Mouse (Mus musculus): ENCODE results near the gene Scamp2.

Scamp2 gene

DNA sequence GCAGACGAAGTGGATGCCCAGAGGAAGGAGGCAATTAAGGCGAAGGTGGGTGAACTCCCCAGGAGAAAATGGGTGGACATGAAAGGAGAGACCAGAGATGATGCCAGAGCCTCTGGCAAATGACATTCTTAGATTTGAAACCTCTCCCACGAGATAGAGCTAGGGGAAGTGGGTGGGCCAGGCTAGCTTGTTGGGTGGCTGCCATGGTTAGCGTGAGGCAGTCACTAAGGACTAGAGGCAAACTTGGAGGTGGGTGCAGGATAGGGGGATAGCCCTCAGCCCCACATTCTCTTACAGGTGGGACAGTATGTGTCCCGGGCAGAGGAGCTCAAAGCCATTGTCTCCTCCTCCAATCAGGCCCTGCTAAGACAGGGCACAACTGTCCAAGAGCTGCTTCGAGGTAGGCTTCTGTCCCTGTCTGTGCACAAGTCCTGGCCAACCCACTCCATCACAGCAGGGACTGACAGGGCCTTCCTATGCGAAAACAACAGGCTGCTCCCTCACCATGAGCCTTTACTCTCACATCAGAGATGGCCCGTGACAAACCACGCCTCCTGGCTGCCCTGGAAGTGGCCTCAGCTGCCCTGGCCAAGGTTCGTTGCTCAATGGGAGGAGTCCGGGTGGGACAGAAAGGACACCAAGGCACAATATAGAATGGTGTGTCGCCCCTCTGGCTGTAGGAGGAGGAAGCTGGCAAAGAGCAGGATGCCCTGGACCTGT, 32.9 kb downstream of the Scamp2 start:
- no peak for DNase-seq (ENCODE audit: inconsistent age in 2 of 2, low spot score in 1 of 2)

DNA sequence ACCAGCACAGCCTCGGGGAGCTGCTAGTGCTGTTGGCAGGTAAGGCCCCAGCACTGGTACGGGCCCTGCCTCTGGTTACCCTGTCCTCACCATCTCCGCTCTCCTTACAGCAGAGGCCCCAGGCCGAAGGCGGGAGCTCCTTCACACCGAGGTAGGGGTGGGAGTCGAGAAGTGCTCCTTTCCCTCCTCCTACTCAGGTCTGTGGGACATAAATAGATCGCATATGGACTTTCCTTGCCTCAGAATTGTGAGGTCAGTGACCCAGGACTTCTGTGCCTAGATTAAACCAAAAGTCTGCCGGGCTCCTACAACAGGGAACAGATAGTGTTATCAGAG, 33.4 kb downstream of the Scamp2 start:
- no peak for DNase-seq (ENCODE audit: inconsistent age in 2 of 2, low spot score in 1 of 2)

DNA sequence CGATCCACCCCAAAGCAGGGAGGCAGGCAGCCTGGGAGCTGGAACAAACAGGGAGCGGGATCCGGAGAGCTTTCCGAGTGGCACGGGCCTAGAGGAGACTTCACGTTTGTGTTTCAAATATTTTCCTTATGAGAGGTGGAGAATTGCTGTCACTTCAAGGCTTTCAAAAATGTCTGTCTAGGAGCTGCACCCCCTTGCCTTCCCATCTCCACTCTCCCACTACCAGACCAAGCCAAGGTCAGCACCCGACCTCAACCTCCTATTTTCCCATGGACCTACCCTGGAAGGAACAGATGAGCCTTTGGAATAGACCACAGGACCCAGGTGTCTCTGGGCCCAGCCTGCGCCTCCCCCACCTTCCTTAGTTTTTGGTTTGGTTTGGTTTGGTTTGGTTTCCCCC, 36.5 kb downstream of the Scamp2 start:
- DNase-seq (ENCODE audit: inconsistent age in 2 of 2, low spot score in 1 of 2): no peak

DNA sequence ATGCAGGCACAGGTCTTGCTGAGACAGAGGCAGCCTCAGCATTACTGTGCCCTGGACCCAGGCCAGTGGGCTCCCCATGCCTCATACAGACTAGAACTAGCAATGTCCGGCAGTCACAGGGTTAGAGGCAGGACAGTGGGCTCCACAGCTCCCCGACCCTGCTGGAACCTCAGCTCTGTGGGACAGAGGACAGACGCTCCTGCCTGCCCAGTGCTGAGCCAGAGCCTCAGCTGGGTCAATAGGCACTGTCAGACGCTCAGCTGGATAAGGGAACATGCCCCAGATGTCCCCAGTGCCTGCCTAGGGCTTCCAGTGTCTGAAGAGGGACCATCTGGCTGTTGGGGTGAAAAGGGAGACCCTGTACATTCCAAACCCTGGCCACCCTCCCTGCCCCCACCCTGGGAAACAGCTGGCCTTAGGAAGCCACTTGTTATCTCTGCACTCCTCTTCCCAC, 37.2 kb downstream of the Scamp2 start:
- DNase-seq (ENCODE audit: inconsistent age in 2 of 2, low spot score in 1 of 2): no peak

DNA sequence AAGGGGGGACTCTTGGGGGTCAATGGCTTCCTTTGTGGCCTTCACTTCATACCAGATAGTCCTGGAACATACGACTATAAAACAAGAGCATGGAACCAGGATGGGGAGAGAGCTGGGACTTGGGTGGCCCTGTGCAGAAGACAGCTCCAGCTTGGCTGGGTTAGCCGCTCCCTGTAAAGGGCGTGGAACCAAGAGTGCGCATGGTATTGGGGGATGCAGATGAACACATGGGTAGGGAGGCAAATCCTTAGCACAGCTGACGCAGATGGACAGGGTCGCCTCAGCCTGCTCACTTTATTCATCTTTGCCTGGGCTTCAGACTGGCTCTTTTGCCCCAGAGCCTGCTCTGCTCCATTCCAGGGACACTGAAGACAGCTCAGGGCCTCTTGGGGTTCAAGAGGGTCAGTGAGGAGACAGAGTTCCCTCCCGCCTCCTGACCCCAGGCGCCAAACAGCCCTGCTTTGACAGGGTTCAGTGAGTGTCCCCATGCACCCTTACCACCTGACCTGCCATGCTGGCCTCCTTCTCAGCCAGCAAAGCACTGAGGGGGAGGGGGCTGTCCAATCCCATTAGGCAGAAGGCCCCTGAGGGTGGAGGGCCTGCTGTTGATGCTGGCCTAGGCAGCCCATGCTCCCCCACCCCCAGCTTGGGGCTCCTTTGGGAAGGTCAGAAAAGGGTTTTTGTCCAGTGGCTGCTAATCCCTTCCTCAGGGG, 38.3 kb downstream of the Scamp2 start:
- DNase-seq (ENCODE audit: inconsistent age in 2 of 2, low spot score in 1 of 2): no peak

DNA sequence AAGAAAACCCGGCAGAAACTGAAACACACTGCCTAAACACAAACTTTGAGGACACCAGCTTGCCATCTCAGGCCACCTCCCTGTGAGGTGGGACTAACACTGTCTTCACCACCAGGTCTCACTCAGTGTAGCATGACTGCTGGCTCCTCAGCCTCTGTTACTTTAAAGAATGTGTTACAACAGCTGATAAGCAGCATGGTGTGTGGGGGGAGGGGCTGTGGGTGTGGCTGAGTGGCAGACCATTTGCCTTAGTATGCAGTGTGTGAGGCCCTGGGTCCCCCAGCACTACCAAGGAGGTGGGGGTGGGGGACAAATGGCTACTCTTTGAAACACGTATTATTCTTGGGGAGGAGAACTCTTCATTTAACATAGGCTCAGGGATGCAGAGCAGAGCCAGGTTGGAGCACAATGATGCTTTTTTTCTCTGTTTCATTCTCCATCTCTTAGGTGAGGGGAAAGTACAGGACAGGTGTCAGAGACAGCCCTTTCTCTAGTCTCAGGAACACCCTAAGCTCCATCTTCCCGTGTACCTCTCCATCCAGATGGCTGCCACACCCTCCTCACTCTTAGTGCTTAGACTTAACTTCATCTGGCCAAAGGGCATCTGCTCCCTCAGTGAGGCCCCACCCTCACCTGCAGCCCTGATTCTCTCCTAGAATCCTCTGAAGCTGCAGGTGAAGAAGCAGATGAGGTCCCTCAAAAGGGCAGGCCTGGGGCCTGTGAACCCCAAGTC, 40.0 kb downstream of the Scamp2 start:
- no peak for DNase-seq (ENCODE audit: inconsistent age in 2 of 2, low spot score in 1 of 2)

DNA sequence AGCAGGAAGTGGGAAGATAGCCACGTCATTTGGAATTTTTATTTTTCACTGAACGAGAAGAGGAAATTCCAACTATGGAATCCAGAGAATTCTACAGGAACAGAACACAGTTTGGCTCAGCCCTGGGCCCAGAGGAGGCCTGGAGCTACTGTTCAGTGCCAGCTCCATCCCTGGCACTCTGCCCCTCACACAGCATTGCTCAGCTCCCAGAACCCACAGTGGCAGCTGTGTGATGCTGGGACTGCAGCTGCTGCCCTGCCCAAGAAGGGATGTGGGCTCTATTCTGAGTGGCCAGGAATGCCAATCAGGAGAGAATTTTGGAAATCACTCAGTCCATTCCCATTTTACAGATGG, 40.6 kb downstream of the Scamp2 start:
- DNase-seq (ENCODE audit: inconsistent age in 2 of 2, low spot score in 1 of 2): no peak

DNA sequence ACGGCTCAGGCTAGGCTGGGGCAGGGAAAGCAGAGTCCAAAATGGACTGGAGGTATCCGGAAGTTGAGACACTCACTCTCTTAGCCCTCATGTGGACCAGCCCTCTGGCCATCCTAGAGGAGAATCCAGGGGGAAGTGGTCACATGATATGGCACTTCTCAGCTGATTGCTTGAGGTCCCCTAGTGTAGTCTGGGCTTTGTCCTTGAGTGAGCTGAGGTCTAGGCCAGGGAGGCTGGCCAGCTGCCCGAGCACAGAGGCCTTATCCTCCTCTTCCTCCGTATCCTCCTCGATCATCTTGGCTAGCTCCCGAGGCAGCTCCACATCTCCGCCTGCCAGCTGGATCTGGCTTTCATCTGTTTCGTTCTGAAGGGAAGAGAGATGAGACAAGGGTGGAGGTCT, 41.4 kb downstream of the Scamp2 start:
- no peak for DNase-seq (ENCODE audit: inconsistent age in 2 of 2, low spot score in 1 of 2)

DNA sequence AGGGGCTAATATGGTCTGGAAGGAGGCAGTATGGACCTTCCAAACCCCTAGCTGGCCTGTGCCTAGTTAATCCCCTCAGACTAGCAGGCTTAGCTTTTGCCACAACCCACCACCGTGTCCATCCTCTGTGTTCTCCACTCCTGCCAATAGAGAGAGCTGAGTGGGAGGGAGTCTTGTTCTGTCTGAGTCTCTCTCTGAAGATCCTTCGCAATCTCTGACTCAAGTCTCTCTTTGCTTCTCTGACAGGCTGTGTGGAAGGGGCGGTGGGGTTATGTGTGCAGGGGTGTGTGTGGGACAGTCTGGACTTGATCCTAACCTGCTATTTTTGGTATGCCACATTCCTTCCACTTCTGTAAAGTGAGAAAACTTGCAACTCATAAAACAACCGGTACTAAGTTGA, 44.1 kb downstream of the Scamp2 start:
- DNase-seq (ENCODE audit: inconsistent age in 2 of 2, low spot score in 1 of 2): no peak

DNA sequence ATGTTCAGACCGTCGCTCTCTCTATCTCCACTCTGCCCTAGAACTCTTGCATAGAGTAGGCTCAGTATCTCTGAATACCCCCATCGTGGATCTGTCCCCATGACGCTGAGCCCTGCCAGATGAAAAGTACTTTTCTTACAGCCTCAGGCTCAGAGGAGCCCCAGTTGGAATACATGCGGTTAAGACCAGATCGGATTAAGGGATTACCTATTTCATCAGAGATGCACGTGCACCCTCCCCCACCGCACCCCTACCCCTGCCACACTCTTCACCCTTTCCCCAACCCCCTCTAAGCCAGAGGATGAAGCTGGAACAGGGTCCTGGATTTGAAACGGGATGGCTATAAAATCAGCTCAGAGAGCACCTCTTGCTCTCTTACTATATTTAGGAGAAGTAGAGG, 44.8 kb downstream of the Scamp2 start:
- DNase-seq (ENCODE audit: inconsistent age in 2 of 2, low spot score in 1 of 2): no peak

DNA sequence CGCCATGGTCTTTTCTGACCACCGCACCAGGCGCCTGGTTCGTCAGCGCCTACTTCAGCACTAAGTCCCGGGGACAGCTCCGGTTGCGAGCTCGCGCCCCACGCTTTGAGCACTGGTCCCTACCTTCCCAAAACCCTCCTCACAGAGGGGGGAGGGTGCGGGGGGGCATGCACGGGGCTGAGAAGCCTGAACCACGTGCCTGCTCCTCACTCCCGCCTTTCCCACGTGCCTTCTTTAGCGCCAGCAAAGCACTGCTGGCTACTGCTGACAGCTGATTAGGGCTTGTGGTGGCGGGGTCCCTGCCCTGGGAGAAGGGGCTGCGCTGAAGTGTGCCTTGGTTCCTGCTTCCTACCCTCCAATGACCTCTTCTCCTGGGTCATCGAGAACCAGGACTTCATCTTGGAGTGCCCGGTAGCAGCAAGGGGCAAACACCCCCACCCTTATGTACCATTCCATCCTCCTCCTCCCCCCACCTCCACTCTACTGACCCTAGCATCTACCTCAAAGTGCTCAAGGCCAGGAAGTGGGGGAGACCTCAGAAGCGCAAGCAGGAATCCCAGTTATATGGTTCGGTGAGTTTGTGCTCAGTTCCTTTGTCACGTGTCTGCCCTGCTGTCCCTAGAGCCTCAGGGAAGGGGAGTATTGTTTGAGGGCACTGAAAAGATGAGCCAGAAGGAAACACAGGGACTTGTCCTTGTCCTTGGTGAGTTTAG, 45.6 kb downstream of the Scamp2 start, which contains the start of gene Cplx3:
Cplx3 (minus strand) TSS at position 143 of the 713 bp plus-strand sequence.
- DNase-seq (ENCODE audit: inconsistent age in 2 of 2, low spot score in 1 of 2): peak in 1 of 2 experiments; percentile 68

DNA sequence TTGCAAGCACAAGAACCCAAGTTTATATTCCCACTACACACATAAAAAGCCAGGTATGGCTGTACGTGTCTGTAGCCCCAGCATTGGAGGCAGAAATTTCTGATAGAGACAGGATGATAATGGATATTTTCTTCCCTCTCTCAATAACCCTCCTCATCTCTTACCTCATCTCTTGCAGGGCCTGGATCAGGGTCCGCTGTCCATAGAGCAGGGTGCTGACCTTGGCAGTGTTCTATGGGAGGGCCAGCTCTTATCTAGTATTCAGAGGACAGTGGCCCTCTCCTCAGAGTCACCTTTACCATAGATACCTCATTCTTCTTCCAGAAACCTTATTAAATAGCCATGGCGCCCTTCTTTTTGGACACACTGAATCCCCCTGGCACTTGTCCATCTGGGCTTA, 49.1 kb downstream of the Scamp2 start:
- DNase-seq (ENCODE audit: inconsistent age in 2 of 2, low spot score in 1 of 2): no peak

DNA sequence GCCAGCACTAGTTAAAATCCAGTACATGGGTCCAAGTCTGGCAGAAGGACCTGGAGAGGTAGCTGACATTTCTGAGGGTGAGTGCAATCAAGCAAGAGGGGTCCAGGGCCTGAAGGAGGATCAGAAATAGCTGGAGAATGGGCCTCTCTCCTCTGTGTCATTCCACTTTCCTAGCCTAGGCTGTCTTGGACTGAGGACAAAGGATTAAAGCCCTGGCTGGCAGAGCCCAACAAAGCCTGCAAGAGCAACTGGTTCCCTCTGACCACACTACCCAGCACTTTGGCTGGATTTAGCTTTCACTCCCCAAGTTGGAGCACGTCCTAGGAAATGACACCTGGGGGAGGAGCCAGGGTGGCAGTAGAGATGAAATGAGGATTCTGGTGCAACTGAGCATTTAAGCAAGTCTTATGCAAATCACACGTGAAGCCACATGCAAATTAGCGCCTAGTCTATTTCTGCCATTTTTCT, 49.6 kb downstream of the Scamp2 start:
- DNase-seq (ENCODE audit: inconsistent age in 2 of 2, low spot score in 1 of 2): no peak

DNA sequence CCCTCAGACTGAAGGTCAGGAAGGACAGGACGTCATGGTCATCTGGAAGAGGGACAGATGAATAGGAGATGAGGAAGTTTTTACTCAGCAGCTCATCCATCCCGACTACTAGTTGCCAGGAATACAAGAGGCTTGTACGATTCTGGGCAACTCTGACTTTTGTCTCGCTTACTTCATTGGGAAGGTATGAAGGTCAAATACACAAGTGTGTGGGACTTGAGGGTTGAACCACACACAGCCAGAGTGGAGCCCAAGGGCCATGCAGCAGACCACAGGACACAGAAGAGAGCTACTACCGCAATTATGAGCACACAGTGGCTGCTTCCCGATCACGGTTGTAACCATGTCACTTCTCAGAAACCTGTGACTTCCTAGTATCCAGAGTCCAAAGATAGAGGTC, 51.8 kb downstream of the Scamp2 start:
- no peak for DNase-seq (ENCODE audit: inconsistent age in 2 of 2, low spot score in 1 of 2)

DNA sequence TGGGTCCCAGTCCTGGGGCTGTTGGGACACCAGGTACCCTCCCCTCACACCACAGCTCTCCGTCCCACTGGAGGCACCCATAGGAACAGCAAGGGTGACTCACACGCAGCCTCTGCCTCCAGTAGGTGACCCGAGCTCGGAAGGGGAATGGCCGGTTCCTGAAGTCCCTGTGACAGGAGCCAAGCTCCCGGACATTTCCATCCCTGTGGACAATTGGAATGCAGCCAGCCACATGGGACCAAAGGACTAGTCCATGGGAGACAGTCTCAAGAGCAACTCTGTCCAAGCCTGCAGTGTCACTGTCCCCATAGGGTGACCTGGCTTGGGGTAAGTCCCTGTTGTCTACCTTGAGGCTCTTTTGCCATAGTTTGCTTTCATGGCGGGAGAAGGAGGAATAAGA, 53.2 kb downstream of the Scamp2 start:
- peak in 1 of 2 experiments; percentile 61 for DNase-seq (ENCODE audit: inconsistent age in 2 of 2, low spot score in 1 of 2)

DNA sequence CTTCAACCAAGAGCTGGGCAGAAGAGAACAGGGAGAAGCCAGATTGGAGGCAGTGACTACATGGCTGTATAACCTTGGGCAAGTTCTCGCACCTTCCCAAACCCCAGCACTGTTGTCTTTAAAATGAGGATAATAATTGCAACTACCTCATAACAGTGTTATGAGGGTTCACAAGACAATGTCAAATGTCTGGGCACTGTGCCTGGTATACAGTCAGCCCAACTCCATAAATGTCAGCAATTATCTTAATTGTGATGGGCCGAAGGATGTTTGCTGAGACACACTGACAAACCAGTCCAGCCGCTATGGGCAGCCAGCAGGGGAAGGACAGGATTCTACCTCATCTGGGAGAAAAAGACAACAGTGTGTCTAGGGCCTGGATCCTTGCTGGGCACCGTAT, 54.0 kb downstream of the Scamp2 start:
- peak in 1 of 2 experiments; percentile 83 for DNase-seq (ENCODE audit: inconsistent age in 2 of 2, low spot score in 1 of 2)

DNA sequence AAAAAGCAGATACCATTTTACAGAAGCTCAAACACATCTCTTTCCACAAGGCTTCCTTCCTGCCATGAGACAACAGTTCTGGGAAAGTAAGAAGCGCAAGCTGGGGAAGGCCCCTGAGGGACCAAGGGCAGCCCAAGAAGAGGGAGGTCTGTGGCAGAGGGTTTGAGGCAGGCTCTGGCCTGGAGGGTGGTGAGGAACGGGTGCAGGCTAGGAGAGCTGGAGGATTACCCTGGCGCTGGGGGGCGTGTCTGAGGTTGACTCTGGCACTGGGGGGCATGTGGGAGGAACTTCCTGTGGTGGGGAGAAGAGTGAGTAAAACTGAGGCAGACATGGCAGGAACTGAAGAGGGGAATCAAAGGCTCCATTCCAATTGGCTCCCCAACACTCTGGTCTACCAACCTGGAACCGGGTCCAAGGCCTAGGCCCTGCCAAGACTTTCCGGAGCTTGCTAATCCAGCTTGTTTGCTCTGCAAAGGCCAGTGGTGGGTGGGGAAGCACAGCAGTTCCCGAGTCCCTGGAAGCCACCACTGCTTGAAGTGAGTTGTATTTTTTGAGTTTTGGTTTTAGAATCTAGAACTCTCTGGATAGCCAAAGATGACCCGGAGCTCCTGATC, 56.9 kb downstream of the Scamp2 start:
- DNase-seq (ENCODE audit: inconsistent age in 2 of 2, low spot score in 1 of 2): no peak

DNA sequence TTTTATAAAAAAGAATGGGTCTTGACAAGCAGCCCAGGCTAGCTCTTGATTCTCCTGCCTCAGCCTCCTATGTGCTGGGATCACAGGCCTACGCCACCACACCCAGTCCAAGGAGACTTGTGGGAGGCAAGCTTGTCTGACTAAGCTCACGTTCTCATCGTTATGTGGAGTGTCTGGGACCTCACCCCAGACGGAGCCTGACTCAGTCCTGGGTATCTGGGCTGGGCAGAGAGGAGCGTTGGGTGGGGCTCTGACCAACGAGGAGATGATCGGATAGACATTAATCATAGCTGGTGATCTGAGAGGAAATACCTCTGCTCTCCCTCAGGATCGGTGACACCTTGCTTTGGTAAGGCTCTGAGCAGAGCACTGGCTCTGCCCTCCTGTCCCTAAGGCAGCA, 58.1 kb downstream of the Scamp2 start:
- DNase-seq (ENCODE audit: inconsistent age in 2 of 2, low spot score in 1 of 2): no peak

DNA sequence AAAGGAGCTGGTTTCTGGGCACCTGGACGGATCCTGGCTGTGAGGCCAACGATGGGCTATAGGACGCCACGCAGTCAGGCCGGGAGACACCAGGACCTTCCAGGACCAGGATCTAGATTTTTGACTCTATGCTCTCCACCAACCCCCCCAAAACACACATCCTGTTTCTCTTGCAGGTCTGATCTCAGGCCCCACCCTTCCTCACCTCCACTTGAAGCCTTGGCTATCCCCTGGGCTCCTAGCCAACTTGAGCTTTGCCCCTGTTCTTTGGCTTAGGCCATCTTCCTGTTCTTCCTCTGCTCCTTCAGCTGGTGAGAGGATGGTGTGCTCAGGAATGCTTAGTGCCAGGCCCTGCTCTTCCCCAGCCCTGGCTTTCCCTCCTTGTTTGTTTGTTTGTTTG, 59.9 kb downstream of the Scamp2 start, which contains the start of gene Lman1l:
Lman1l (minus strand) TSS at position 101 of the 400 bp plus-strand sequence.
- DNase-seq (ENCODE audit: inconsistent age in 2 of 2, low spot score in 1 of 2): no peak

DNA sequence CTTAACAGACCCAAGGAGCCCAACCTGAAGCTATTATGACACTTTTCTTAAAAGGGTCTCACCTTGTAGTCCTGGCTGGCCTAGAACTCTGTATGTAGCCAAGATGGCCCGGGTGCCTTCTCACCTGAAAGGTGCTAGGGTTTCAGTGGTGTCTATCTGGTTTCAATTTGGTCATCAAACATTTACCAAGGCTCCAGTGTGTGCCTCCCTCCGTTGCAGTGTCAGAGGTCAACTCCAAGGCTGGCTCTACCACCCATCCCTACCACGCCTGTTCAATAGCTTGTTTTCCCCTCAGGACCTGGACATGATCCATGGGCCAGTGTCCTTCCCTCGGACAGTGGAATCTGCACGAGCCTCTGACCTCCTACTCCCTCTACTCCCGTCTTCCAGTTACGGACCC, 63.6 kb downstream of the Scamp2 start:
- DNase-seq (ENCODE audit: inconsistent age in 2 of 2, low spot score in 1 of 2): peak in 1 of 2 experiments; percentile 20
